Mouse (Mus musculus) layer of hippocampus, adult 11-12 months (tissue): Measurements from ENCODE around the gene Mmp1b.
"Not testable (repeated sequence)": the region's sequence is repeated elsewhere in the genome, so short reads cannot be mapped to it uniquely, and the experiment has no call there.

ENCODE experiments used
- DNase-seq: peaks from one replicate; pipeline ENCODE4 v3.0.0; 2022; ENCODE audit warnings: low spot score

Gene Mmp1b

GRCm38 (mm10) chr9:7387947-7388346, at the start of gene Mmp1b:
Gene Mmp1b, minus strand, starts transcription at chr9:7388047.
- DNase-seq = no peak

- not testable (repeated sequence) for DNase-seq
Measured at GRCm38 (mm10) chr9:7396556-7396955, 8.7 kb upstream of the Mmp1b start.

GRCm38 (mm10) chr9:7354535-7354934, 33.3 kb downstream of the Mmp1b start:
- peak; percentile 9 for DNase-seq

- DNase-seq = no peak
Measured at GRCm38 (mm10) chr9:7345513-7345912, 42.3 kb downstream of the Mmp1b start.

GRCm38 (mm10) chr9:7344107-7344506, 43.7 kb downstream of the Mmp1b start, which contains the start of gene Mmp12:
Gene Mmp12, plus strand, starts transcription at chr9:7344381.
- DNase-seq = no peak

- no peak for DNase-seq
Measured at GRCm38 (mm10) chr9:7336740-7337483, 50.9 kb downstream of the Mmp1b start.

- DNase-seq = no peak
Measured at GRCm38 (mm10) chr9:7335766-7336680, 51.8 kb downstream of the Mmp1b start.

- DNase-seq = no peak
Measured at GRCm38 (mm10) chr9:7331847-7332246, 56.0 kb downstream of the Mmp1b start.
